Mouse (Mus musculus) C2C12 (cell line): ENCODE data around the gene Hspa1a.

Experiments
- CEBPB ChIP-seq: IDR thresholded peaks from one replicate; pipeline ENCODE4 v1.6.1; 2011; ENCODE audit warnings: low read depth, mild to moderate bottlenecking, control low read depth, moderate library complexity
- CTCF ChIP-seq: IDR thresholded peaks from one replicate; pipeline ENCODE4 v1.5.1; 2011; ENCODE audit not compliant: control insufficient read depth, insufficient read depth, insufficient read length
- MAX ChIP-seq: IDR thresholded peaks from one replicate; pipeline ENCODE4 v1.6.1; 2011; ENCODE audit warnings: mild to moderate bottlenecking, control low read depth
- MYOD1 ChIP-seq: IDR thresholded peaks from one replicate; pipeline ENCODE4 v1.6.1; 2011; ENCODE audit warnings: low read depth; ENCODE audit not compliant: control insufficient read depth, insufficient read length
- USF1 ChIP-seq: IDR thresholded peaks from one replicate; pipeline ENCODE4 v1.6.1; 2011; ENCODE audit warnings: low read depth, mild to moderate bottlenecking, control low read depth, moderate library complexity

DNA sequence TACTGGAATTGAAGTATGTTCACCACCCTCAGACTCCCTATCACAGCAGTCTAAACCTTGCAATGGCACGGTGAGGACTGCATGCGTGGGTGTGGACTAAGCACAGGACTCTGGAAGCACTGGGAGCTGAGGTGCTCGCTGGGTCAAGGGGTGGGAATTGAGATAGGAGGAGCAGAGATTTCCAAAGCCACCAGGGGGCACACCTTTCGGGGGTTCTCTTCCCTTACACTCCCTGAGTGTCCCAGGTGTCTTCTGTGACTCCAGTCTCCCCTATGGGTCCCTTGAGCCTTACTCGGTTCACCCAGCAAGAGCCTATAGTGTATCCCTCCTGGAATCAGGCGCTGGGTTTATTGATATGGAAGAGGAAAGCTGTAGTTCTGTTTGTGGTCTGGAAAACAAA lies 49.0 kb downstream of the Hspa1a start:
- TF ChIP-seq CTCF (no peak), CEBPB (no peak), MAX (no peak), MYOD1 (no peak), USF1 (no peak)
